Mouse (Mus musculus) liver, embryonic 14.5 days (tissue): ENCODE measurements around the gene Gnpat.

Source experiments
- CTCF ChIP-seq: IDR thresholded peaks from 2 replicates; pipeline ENCODE4 v1.5.1; 2016; ENCODE audit warnings: antibody characterized with exemption, low read depth, control low read depth
- EP300 ChIP-seq: IDR thresholded peaks from 2 replicates; pipeline ENCODE4 v1.6.1; 2016; ENCODE audit warnings: antibody characterized with exemption, low read depth

- no peak for TF ChIP-seq EP300
- TF ChIP-seq CTCF, result no peak
These were observed 67.3 kb downstream of the Gnpat start for GRCm38 (mm10) chr8:124930086-124930485.
